Mouse (Mus musculus) right cerebral cortex, postnatal 4 days (tissue): ENCODE results near the gene Mdp1.
A peak's percentile ranks its signal among the peaks of the same experiment; 100 is the strongest.

Experiments used
- DNase-seq: peaks from one replicate; pipeline ENCODE4 v3.0.0-alpha.2; 2022

Gene Mdp1

DNA sequence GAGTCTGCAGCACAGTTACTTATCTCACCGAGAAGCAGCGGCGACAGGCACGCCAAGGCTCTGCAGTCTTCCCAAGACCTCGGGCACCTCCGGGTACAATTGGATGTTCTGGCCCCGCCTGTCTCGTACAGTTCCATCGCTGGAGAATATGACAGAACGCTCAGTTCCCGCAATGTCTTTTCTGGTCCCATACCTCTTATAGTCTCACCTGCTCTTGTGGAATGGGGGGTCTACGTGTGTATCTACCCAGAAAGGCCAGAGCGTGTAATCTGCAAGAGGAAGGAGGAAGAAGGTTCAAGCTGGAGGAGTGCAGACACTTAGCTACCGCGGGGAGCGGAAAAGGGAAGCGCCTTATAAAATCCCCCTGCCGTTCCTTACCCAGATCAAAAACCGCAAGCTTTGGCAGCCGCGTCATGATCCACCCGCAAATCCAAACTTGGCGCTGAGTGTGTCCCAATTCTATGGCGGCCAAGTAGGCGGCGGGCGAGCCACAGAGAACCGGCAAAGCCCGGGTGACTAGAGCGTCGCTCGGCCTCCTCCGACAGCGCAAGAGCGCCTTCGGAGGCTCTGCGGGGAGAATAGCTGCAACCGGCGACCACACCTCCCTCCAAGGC, at the start of gene Mdp1:
Gene Mdp1 (minus strand): TSS at position 549 of the 614 bp plus-strand sequence.
- DNase-seq: peak; percentile 79

DNA sequence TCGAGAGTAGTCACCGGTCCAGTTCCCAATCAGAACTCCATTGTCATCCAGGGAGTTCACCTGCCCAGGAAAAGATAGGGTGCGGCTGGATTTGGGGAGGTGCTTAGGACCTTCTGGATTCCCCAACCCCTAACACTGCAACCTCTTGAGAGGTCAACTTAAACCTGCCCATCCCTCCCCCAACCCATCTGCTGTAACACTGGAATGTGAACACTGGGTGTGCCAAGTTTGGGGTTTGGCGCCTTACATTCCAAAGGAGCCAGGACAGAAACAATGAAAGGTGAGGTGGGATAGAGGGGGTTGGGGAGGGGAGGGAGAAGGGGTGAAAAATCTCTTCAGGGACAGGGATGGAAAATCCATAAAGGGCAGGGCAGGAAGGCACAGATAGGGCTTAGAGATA, 49.2 kb upstream of the Mdp1 start:
- no peak for DNase-seq

DNA sequence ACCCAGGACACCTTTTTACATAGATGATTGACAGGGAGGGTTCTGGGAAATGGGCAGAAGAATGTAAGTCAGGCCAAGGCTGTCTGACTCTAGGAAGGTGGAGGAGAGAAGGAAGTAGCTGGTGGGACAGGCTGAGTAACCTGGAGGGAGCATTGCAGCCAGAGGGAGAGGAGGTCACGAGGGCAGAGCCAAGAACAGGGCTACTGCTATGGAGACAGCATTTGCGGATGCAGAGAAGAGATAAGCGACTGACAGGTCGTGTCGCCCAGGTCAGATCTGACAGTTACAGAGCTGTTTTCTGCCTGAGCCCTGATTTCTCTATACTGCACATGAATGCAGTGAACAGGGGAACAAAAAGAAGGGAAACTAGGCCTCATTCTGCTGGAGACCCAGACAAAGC, 47.1 kb upstream of the Mdp1 start:
- no peak for DNase-seq

DNA sequence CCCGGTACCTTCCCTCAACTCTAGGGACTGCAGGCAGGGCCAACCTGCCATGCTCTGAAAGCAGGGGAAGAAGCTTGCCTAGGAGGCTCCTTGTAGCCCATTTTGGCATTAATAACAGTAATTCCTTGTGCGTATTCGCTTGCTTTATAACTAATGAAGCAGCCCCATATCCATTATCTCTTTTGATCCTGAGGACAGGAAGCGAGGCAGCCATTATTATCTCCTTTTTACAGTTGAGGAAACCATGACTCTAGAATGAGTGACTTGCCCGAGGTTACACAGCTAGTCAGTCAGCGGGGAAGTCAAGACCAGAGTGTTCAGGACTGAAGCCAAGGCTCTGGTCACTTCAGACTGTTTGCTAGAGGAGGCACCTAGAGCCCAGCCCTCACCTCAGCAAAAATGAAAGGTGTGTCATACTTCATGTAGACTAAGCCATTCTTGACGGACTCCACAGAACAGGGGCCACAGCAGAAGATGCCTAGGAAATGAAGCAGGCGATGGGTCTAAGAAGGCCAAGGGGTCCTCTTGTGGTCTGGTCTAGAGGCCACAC, 45.8 kb upstream of the Mdp1 start:
- DNase-seq: no peak

DNA sequence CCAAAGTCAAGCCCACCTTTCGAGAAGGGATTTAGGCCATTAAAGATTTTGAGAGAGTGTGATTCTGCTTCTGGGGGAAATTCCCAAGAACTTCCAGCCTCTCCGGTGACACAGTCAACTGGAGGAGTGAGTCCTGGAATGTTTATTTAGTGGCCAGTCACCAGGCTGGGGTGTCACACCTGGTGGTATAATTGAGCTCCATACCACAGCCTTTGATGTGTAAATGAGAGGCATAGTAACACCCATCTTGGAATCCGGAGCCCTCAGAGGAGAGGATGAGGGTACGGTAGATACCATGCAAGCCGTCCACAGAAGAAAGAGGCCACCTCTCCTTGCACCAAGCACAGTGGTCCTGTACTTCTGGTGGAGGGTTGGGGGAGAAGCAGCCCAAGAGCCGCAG, 42.5 kb upstream of the Mdp1 start:
- DNase-seq: no peak

DNA sequence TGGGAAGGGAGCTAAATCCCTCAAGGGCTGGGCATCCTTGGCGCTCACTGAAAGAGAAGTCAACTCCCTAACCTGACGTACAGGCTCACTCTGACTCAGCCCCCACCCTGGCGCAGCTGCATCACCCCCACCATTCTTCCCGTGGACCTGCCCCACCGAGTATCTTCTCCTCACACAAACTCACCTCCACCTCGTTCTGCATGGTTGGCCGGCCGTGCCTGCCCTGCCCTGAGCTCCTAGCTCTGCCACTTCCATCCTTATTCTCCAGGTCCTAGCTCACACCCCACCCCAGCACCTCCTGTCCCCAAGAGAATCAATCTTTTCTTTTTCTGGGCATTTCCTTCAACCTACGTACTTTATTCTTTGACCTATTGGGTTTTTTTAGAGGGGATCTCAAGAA, 40.8 kb upstream of the Mdp1 start:
- DNase-seq: no peak

DNA sequence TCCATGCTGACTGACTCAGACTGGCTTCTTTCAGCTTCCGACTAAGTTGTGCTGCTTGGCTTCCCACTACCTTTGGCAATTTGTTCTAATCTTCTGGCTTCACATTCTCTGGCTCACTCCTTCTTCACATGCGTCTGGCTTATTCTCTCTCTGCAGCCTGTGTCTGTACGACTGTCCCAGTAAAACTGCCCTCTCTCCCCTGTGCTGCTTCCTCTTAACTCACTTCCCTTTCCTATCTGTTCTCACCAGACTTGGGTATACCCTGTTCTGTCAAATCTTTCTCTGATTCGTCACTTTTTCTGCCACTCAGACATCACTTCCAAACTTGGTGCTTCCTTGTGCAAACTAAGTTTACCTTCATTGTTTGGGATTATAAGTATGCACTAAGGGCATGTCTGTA, 36.9 kb upstream of the Mdp1 start:
- no peak for DNase-seq

DNA sequence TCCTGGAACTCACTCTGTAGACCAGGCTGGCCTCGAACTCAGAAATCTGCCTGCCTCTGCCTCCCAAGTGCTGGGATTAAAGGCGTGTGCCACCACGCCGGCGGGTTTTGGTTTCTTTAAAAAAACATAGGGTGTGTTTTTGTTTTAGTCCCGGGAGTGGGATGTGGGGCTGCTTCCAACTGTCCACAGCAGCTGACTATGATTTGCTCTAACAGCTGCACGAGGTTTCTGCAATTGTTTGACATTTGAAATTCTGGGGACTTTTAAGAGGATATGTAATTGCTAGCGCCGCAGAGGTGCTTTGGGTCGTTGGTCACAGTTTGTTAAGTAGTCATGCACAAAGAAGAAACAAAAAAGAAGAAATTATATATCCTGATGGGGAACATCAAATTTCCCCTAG, 29.1 kb upstream of the Mdp1 start:
- no peak for DNase-seq

DNA sequence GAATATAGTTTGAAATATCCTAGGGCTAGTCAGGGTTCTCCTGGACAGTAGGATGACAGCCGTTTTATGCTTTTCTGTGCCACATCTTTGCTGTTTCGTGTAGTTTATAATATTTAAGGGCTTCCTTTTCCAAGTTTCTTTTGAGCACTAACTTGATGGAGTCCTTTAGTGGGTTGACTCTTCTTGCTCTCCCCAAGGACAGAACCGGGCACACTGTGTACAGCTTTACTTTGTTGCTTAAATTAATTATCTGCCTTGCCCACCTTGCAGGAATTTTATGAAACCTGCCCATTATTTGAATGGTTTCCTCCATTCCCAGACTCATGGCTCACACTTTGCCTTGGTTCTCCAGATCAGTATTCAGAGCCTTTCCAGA, 21.8 kb upstream of the Mdp1 start:
- no peak for DNase-seq

DNA sequence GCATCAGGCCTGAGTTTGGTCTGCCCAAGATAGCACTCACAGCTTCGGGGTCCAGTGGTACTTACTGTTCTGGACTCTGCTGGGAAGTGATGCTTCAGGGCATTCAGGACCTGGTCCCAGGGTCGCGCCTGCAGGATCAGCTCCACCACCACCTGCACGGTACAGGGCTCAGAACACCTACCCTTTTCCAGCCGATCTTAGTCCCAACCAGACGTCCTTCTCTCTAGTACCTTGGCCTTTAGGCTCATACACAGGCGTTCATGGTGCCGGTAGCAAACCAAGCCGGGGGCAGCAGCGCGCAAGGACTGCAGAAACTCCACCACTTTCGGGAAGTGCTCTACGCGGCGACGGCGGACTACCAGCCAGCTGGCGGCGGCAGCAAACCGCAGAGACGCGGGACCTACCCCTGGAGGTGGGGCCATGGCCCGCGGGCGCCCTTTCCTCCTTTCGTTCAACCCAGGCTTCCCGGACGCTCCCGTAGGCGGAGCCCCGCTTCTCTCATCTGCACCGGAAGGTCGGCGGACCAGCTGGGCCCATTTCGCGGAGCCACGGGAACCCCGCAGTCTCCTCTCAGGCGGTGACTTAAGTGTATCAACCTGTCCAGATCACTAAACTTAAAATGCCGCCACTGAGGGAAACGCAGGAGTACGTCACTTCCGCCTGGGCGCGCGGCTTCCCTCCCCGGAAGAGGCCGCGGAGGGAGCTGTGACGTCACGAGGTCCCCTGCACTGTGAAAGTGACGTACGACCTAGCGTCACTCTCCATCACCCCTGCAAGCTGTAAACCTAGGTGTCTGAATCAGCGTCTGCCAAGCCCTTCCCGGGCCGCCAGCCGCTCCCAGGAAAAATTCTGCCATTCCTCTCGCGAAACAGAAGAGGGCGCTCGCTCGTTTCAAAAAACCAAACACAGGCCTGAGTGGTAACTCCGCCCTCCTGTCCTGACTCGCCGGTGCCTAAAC, 21.1 kb upstream of the Mdp1 start, which contains the start of gene Tinf2:
Gene Tinf2 (minus strand): TSS at position 661 of the 958 bp plus-strand sequence.
- peak; percentile 93 for DNase-seq

DNA sequence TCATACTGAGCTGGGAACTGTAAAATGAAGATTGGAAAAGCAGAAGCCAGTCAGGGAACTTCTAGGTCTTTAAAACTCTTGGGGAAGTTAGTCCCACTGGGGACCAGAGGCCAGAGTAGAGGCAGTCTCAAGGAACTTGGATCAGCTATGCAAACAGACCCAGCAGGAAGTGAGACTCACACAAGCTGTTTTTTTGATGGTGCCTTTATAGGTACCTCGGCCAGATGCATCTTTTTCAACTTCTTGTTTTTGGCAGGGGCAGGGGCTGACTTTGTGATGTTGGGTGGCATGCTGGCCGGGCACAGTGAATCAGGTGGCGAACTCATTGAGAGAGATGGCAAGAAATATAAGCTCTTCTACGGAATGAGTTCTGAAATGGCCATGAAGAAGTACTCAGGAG, 17.3 kb upstream of the Mdp1 start:
- DNase-seq: no peak

DNA sequence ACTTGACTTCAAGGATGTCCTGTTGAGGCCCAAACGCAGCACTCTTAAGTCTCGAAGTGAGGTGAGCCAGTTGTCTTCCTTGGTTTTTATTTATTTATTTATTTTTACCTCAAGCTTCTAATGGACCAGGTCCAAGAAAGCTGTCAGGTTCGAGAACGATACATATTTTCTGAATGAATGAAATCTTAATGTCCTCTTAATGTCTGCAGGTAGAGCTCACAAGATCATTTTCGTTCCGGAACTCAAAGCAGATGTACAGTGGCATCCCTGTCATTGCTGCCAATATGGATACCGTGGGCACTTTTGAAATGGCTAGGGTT, 12.4 kb upstream of the Mdp1 start:
- DNase-seq: no peak

DNA sequence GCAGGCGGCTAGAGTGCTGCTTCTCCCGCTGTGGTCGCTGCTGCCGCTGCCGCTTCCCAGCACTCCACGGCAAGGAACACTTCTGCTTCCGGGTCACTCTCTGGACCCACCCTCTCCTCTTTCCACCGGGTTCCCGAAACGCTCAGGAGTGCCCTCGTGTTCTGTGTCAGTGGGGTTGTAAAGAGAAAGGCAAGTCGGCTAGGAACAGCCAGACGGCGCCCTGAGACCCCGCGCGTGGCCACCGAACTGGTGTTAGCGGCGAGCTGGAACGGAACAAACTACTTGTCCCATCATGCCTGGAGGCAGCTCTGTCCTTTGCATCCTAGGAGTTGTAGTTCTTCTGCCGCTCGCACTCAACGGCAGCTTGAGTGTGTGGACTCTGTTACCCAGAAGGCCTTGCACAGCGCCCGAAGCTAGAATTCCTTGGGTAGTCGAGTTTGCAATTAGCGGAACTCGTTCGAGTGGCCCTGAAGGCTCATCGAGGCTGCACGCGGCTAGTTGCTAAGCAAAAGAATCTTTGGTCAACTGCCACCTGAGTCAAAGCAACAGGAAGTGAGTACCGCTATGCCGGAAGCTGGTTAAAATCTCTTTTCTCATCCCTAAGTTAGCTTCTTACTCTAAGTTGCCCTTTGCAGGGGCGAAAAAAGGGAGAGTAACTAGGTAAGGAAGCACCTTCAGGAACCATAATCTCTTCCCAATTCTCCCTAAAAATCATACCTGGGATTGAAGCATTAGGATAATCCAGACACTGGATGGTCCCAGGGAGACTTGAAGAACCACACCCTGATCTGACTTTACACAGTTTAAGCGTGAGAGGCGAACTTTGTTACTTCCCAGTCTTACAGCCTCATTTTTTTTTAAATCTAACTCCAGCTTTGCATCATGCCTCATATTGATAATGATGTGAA, 11.8 kb upstream of the Mdp1 start, which contains the start of the genes Gmpr2 and Nedd8:
Gene Gmpr2 (plus strand): TSS at position 109 of the 908 bp plus-strand sequence.
Gene Nedd8 (minus strand): TSS at position 292 of the 908 bp plus-strand sequence.
- DNase-seq: peak; percentile 76

DNA sequence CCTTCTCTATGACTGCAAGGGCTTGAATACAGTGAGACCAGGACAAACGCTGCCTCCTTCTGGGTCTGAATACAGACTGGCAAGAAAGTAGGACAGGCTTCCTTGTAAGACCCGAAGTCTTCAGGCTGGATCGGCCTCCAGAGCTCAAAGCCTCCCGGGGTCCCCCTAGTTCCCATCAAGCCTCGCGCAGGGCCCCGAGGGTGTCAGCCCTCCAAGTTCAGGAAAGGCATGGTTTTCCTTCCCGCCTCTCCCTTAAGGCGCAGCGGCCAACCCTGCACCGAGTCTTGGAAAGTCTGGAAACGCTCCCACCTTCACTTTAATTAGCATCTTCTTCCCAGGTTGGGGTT, 11.2 kb upstream of the Mdp1 start:
- no peak for DNase-seq

DNA sequence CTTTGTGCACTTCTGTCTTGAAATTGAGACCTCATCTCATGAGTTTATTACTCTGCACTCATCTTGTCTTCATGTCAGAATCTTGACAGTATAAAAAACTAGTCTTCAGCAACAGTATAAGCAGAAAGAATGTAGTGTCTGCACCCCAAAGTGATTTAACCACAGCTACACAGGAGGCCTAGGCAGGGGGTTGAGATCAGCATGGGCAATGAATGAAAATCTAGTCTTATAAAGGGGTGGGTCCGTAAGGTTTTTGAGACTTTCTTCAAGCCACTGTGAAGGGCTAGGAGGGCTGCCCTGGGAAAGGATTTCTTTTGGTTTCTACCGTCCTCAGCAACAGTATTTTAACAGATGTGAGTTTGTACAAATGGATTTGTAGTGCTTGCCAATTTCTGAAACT, 328 bp upstream of the Mdp1 start:
- no peak for DNase-seq

DNA sequence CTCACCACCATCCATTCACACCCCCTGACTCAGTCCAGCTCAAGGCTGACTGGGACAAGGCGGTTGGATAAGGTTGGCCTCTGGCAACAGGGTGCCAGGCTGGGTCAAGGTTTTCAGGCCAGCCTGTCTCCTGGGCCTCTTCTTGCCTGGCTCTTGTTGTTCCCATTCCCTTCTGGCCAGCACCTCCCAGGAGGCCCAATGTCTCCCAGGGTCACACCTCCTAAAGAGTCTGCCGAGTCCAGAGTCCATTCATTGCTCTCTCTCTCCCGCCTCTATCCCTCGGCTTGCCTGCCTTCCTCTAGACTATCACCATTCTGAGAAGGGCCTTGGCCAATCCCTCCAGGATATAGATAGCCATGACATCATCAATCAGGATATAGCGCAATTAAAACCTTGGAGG, 2.3 kb downstream of the Mdp1 start:
- no peak for DNase-seq

DNA sequence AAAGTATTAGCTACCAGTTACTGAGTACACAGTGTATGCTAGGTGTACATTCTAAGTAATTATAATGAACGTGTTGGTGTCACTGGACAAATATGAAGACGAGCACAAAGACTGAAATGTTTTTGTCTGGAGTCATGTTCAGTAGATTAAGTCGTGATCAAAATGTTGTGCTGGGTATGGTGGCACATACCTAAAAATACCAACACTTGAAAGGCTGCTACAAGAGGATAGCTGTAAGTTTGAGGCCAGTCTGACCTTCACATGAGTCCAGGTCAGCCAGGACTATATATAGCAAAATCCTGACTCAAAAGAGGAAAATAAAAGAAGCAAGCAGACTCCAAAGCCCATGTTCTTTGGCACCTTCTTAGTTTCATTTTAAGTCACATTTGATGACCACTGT, 3.4 kb downstream of the Mdp1 start:
- DNase-seq: no peak

DNA sequence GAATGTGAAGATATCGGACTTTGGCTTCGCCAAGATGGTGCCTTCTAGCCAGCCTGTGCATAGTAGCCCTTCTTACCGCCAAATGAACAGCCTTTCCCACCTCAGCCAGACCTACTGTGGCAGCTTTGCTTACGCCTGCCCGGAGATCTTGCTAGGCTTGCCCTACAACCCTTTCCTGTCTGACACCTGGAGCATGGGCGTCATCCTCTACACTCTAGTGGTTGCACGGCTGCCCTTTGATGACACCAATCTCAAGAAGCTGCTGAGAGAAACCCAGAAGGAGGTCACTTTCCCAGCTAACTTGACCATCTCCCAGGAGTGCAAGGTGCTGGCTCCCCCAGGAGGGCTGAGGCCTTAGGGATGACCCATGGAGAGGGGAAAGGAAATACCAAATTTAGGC, 8.8 kb downstream of the Mdp1 start:
- DNase-seq: no peak

DNA sequence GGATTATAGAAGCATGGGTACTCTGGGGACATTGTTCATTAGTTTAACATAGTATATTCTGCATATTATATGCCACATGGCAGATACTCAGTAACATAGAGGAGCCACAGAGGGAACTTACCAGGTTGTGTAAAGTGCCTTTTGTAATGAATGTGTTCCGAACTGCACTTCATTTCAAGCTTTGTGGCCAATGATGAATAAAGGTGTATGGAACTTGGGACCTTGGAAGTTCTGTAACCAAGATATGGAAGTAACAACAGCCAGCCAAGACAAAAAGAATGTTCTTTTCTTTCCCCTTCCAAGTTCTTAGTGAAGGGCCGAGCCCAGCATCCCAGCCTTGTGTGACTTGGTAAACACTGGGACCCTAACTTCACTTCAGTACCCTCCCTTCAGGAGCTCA, 10.4 kb downstream of the Mdp1 start, which contains the start of gene Tssk4:
Gene Tssk4 (plus strand): TSS at position 301 of the 400 bp plus-strand sequence.
- DNase-seq: no peak

DNA sequence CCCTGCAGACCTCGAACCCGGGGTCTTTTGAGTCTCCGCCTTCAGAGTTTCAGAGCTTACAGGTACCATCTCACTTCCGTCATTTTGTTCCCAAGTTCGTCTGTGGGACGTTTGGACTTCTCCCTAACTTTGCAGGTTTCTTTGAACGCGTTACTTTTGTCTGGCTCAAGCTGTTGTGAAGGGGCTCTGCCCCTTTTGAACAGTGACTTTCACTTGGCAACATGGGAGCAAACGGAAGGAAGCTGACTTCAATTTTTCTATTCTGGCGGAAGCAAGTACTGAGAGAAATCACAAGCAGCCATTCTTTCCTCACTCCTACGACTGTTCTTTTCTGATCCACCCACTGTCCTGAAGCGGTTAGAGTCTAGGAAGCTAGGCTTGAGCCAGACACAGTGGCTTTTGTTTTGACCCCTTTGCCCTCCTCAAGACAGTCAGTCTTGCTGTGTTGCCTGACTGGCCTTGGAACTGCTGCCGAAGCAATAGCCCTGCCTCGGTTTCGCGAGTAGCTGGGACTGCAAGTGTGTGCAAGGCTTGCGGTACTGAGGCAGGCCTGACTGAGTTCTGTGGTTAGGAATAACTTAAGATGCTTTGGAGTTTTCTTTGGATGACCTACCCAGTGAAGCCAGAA, 15.9 kb downstream of the Mdp1 start:
- DNase-seq: peak; percentile 1

DNA sequence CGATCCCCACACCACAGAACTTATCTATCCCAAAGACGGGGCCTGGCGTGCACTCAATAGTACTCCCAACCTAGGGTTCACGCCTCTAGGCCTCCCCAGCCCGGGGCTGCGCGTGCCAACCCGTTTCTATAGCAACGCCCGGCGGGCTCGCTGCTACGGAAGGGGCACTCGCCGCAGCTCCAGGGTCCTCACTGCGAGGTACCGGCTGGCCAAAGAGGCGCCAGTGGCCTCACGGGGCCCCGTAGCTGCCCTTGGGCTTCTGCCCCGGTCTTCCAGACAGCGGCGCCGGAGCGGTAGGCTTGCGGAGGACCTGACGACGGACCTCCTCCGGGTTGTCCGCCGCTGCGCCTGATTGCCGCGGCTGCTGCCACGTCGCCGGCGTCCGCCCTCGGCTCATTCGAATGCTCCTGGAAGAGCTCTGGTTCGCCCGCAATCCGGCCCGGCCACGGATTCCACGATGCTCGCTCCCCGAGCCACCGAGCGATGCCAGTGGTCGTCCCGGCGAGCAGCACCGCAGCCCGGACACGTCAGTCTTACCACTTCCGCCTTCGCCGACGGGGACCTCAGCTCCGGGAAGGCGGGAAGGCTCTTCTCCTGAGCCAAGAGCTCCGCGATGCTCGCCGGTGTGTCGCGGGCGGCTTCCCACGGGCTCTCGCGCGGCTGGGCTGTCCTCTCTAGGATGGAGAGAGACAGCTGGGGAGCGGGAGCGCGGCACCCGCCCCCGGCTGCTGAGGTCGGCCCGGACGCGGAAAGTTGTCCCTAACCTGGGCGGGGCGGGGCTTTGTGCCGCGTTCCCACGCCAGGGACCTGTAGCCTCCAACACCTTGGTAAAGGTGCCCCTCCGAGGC, 17.0 kb downstream of the Mdp1 start, which contains the start of gene Tm9sf1:
Gene Tm9sf1 (minus strand): TSS at position 747 of the 848 bp plus-strand sequence.
- peak; percentile 74 for DNase-seq
